Mouse (Mus musculus): ENCODE measurements around the gene Grhl1. TPM values are rescaled to one million over a fixed set of nuclear protein-coding genes. Genes with fewer than 3 reads are reported as not detected.

Gene Grhl1
- polyA plus RNA-seq, 1 experiment from 2014 or later: 4.5 TPM

DNA sequence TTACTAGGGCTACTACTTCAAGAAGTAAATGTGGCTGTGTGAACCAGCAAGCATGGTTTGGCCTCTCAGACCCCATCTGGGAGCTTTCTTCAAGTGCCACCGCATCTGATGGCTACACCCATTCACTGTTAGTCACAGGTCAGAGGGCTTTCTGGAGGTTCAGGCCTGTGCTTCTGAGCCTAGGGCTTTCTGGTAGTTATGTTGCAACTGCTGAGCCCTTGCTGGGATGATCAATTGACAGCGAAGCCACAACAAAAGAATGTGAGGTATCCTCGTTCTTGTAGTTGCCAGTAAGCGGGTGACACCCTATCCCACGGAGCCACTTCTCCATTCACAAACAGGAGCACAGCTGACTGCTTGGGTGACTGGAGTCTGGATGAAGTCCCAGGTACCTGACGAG, 6.8 kb upstream of the Grhl1 start:
- Histone ChIP-seq H3K27me3 (replicated peaks) (0 out of 2 replicates have a peak, but pooled peaks cover 3% of the 10 kb centered on the region), H3K9ac (no peak overlapping the region), H3K4me2 (no peak overlapping the region), H3K36me3 (0 out of 2 replicates have a peak, but pooled peaks cover 2% of the 10 kb centered on the region), H3K9me3 (replicated peaks) (no peaks in the 10 kb centered on the region), H3K27ac (ENCODE audit: poor library complexity, severe bottlenecking) (no peak overlapping the region), H3K4me3 (no peak overlapping the region), H3K4me1 (replicated peaks) (peaks cover 21% of the 10 kb centered on the region)
- no peak for ATAC-seq (ENCODE audit: insufficient number of reproducible peaks, low FRiP score)
- WGBS: 71% methylated on average over 6 of the region's 6 CpGs

DNA sequence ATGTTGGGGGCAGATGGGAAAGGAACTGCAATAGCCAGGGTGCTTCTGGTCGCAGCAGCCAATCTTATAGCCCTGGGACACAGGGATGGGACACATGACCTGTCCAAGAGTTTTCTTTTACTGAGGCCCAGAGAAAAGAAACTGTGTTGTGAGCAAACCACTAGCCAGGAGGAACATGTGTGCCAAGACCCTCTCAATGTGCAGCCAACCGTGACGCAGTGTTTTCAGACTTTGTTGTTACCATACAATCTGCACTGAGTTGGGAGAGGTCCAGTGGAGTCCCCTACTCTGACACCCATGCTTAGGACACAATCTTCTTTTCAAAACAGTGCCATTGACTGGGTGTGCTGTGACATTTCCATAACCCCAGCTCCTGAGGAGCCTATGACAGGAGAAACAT, 4.5 kb upstream of the Grhl1 start:
- no peaks in the 10 kb centered on the region for H3K9me3 ChIP-seq (replicated peaks)
- no peaks in the 10 kb centered on the region for H3K36me3 ChIP-seq
- 88% methylated on average over 3 of the region's 3 CpGs for whole genome bisulfite sequencing
- ATAC-seq (ENCODE audit: insufficient number of reproducible peaks, low FRiP score): no peak
- H3K27ac ChIP-seq (ENCODE audit: poor library complexity, severe bottlenecking): no peak overlapping the region
- H3K4me1 ChIP-seq (replicated peaks): peaks cover 21% of the 10 kb centered on the region
- H3K9ac ChIP-seq: no peak overlapping the region
- no peak overlapping the region for H3K4me3 ChIP-seq
- peaks cover 13% of the 10 kb centered on the region for H3K27me3 ChIP-seq (replicated peaks)
- H3K4me2 ChIP-seq: no peak overlapping the region

DNA sequence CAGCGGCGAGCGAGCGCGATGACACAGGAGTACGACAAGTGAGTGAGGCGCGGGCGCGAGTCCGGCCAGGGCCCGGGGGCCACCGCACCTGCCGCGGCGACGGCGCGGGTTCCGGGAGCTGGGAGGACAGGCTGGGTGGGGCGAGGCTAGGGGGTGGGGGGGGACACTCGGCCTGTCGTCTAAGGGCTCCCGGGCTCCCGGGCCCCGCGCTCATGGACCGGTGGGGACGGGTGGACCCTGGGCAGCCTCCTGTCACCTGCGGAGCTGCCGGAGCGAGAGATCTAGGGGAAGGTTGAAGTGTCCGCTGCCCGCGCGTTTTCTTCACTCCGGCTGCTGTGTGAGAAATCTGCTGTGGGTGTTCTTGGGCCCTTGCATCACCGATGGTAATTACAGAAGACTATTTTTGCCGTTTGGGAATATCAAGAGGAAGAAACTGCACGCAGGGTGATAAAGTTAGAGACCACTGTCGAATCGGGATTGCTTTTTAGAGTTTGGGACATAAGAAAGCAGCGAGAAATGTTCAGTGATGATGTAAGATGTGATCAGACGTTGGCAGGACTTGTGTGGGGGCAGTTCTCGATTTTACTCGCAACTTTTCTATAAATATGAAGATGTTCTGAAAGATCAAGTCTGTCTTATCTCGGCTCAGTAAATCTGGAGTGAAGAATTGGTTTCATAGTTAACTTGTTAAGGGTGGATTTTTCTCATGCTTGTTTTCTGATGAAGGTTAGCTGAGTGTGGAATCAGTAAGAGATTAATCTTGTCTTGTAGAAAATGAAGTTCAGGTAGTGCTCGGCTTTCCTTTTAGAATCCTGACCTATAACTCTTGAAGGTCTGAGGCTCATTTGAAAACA, 565 bp downstream of the Grhl1 start:
- peak overlapping the region; percentile 63 for H3K27ac ChIP-seq (ENCODE audit: poor library complexity, severe bottlenecking)
- peak; percentile 56 for ATAC-seq (ENCODE audit: insufficient number of reproducible peaks, low FRiP score)
- peak overlapping the region; percentile 86 for H3K4me2 ChIP-seq
- H3K4me1 ChIP-seq (replicated peaks): peaks cover 20% of the 10 kb centered on the region
- peaks cover 13% of the 10 kb centered on the region for H3K27me3 ChIP-seq (replicated peaks)
- H3K9me3 ChIP-seq (replicated peaks): peaks cover 3% of the 10 kb centered on the region; the same call in 1 of the 2 replicates
- WGBS: 4% methylated on average over 45 of the region's 48 CpGs
- peaks cover 10% of the 10 kb centered on the region for H3K36me3 ChIP-seq
- peak overlapping the region; percentile 74 for H3K9ac ChIP-seq
- H3K4me3 ChIP-seq: peak overlapping the region; percentile 71

DNA sequence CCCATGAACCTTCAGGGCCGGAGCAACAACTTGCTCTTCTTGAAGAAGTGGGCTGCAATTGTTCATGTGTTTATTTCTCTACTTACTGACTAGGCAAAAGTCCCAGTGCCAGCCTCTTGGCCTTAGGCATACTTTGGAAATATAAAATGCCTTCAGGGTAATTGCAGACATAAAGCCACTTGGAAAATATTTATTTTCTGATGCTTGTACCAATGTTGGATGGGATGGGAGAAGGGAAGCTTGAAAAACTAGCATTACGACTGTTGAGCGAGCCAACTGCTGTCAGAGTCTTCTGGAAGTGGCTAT, 1.1 kb downstream of the Grhl1 start:
- Histone ChIP-seq H3K27ac (ENCODE audit: poor library complexity, severe bottlenecking) (no peak overlapping the region), H3K9me3 (replicated peaks) (peaks cover 3% of the 10 kb centered on the region; the same call in 1 of the 2 replicates), H3K4me1 (replicated peaks) (peaks cover 20% of the 10 kb centered on the region), H3K36me3 (peaks cover 15% of the 10 kb centered on the region), H3K4me2 (peak overlapping the region; percentile 86), H3K27me3 (replicated peaks) (peaks cover 13% of the 10 kb centered on the region), H3K9ac (peak overlapping the region; percentile 12; the same call in 1 of the 2 replicates), H3K4me3 (peak overlapping the region; percentile 71)
- 53% methylated on average over 3 of the region's 3 CpGs for WGBS
- no peak for ATAC-seq (ENCODE audit: insufficient number of reproducible peaks, low FRiP score)

DNA sequence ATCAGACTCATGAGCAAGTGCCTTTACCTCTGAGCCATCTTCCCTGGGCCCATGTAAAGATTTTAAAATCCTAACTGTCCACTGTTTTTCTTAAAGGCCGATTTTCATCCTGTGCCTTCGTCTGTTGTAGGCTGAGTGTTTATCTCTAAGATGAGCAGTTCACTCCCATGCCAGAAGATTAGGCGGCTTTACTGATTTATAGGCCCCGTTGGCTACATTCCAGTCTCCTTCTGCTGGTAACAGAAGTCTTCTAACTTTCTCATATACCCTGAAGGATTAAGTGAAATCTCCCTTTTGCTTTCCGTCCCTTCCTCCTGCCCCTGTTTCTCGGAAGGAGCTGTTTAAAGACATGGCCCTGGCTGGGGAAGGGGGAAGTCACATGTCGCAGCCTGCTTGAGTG, 2.8 kb downstream of the Grhl1 start:
- ATAC-seq (ENCODE audit: insufficient number of reproducible peaks, low FRiP score): no peak
- peaks cover 3% of the 10 kb centered on the region; the same call in 1 of the 2 replicates for H3K9me3 ChIP-seq (replicated peaks)
- no peak overlapping the region for H3K27ac ChIP-seq (ENCODE audit: poor library complexity, severe bottlenecking)
- H3K4me1 ChIP-seq (replicated peaks): peaks cover 20% of the 10 kb centered on the region
- H3K4me3 ChIP-seq: 0 out of 2 replicates have a peak overlapping the region, but pooled peaks have one; percentile 16
- H3K27me3 ChIP-seq (replicated peaks): peaks cover 13% of the 10 kb centered on the region
- peaks cover 22% of the 10 kb centered on the region for H3K36me3 ChIP-seq
- 28% methylated on average over 7 of the region's 7 CpGs for WGBS
- peak overlapping the region; percentile 29 for H3K4me2 ChIP-seq
- no peak overlapping the region for H3K9ac ChIP-seq

DNA sequence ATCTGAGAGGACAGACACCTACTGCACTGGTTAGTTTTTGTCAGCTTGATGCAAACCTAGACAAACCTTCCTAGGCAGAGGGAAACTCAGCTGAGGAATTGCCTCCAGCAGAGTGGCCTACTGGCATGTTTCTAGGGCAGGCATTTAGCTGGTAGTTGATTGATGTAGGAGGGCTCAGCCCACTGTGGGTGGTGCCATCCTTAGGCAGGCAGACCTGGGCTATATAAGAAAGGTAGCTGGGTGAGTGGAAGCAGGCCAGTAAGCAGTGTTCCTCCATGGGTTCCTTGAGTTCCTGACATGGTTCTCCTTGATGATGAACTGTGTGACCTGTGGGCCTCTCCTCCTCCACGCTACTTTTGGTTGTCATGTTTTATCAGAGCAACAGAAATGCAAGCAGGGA, 8.4 kb downstream of the Grhl1 start:
- 59% methylated on average over 1 of the region's 1 CpGs for WGBS
- Histone ChIP-seq H3K27me3 (replicated peaks) (no peaks in the 10 kb centered on the region), H3K4me3 (no peak overlapping the region), H3K4me2 (no peak overlapping the region), H3K9me3 (replicated peaks) (peaks cover 3% of the 10 kb centered on the region; the same call in 1 of the 2 replicates), H3K9ac (no peak overlapping the region), H3K4me1 (replicated peaks) (peaks cover 26% of the 10 kb centered on the region), H3K36me3 (peaks cover 47% of the 10 kb centered on the region), H3K27ac (ENCODE audit: poor library complexity, severe bottlenecking) (no peak overlapping the region)
- no peak for ATAC-seq (ENCODE audit: insufficient number of reproducible peaks, low FRiP score)

DNA sequence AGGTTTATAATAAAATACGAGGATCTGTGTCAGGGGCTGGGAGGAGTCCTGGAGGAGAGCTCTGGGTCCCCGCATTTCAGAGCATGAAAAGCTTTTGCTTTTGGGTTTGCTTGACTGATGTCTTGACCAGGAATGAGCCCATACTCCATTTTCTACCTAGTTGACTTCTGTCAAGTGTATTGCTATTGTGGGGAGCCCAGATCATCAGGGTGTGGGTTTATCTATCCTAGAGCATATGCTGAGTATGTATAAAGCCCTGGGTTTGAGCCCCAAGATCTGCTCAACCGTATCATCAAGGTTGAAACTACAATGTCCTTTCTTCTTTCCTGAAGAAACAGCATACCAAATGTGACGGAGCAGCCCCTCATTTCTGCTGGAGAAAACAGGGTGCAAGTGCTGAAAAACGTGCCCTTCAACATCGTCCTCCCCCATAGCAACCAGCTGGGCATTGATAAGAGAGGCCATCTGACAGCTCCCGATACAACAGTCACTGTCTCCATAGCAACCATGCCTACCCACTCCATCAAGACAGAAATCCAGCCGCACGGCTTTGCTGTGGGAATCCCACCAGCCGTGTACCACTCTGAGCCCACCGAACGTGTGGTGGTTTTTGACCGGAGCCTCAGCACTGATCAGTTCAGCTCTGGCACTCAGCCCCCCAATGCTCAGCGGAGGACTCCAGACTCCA, 9.1 kb downstream of the Grhl1 start:
- peaks cover 3% of the 10 kb centered on the region; the same call in 1 of the 2 replicates for H3K9me3 ChIP-seq (replicated peaks)
- H3K9ac ChIP-seq: no peak overlapping the region
- 58% methylated on average over 14 of the region's 14 CpGs for WGBS
- H3K4me2 ChIP-seq: no peak overlapping the region
- peaks cover 50% of the 10 kb centered on the region for H3K36me3 ChIP-seq
- peaks cover 22% of the 10 kb centered on the region for H3K4me1 ChIP-seq (replicated peaks)
- no peak for ATAC-seq (ENCODE audit: insufficient number of reproducible peaks, low FRiP score)
- H3K27me3 ChIP-seq (replicated peaks): no peaks in the 10 kb centered on the region
- H3K27ac ChIP-seq (ENCODE audit: poor library complexity, severe bottlenecking): no peak overlapping the region
- no peak overlapping the region for H3K4me3 ChIP-seq

DNA sequence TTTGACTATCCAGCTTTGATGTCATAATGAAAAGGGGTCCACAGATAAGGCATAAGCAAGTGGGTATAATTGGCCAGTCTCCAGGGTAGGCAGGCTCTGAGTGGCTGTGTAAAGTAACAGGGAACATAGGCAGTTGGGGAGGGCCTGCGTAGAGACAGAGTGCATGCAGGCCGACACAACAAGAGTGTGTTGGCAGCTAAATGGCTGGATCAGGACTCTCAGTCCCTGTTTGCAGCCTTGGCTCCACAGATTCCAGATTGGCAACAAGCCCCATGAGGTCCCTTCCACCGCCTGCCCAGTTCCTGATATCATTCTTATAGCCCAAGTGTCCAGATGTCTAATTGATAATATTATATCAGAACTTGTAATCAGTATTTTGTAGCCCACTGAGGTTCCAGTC, 11.6 kb downstream of the Grhl1 start:
- Histone ChIP-seq H3K4me2 (no peak overlapping the region), H3K36me3 (peaks cover 45% of the 10 kb centered on the region), H3K27ac (ENCODE audit: poor library complexity, severe bottlenecking) (peak overlapping the region; percentile 48; the same call in 1 of the 2 replicates), H3K4me1 (replicated peaks) (peaks cover 22% of the 10 kb centered on the region), H3K4me3 (no peak overlapping the region), H3K9ac (no peak overlapping the region), H3K27me3 (replicated peaks) (no peaks in the 10 kb centered on the region), H3K9me3 (replicated peaks) (no peaks in the 10 kb centered on the region)
- ATAC-seq (ENCODE audit: insufficient number of reproducible peaks, low FRiP score): 0 out of 2 replicates have a peak, but pooled peaks have one; percentile 44
- WGBS: 50% methylated on average over 3 of the region's 3 CpGs

DNA sequence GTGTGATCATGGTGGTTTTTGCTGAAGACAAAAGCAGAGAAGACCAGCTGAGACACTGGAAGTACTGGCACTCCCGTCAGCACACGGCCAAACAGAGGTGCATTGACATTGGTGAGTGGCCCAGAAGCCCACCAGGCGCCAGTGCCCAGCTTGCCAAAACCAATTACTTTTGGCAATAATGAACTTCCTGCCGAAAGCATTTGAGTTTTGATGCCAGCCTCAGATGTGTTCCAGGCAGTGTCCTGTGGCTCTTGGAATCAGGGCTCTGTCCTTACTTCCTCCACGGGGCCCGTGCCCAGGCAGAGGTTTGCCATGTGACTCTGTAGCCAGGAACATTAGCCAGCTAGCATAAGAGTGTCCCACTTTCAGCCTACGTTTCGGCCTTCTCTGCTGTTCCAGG, 12.8 kb downstream of the Grhl1 start:
- no peaks in the 10 kb centered on the region for H3K9me3 ChIP-seq (replicated peaks)
- 79% methylated on average over 8 of the region's 8 CpGs for WGBS
- ATAC-seq (ENCODE audit: insufficient number of reproducible peaks, low FRiP score): no peak
- peaks cover 47% of the 10 kb centered on the region for H3K36me3 ChIP-seq
- H3K27ac ChIP-seq (ENCODE audit: poor library complexity, severe bottlenecking): no peak overlapping the region
- no peak overlapping the region for H3K9ac ChIP-seq
- H3K4me3 ChIP-seq: no peak overlapping the region
- H3K27me3 ChIP-seq (replicated peaks): no peaks in the 10 kb centered on the region
- H3K4me1 ChIP-seq (replicated peaks): peaks cover 23% of the 10 kb centered on the region
- no peak overlapping the region for H3K4me2 ChIP-seq

DNA sequence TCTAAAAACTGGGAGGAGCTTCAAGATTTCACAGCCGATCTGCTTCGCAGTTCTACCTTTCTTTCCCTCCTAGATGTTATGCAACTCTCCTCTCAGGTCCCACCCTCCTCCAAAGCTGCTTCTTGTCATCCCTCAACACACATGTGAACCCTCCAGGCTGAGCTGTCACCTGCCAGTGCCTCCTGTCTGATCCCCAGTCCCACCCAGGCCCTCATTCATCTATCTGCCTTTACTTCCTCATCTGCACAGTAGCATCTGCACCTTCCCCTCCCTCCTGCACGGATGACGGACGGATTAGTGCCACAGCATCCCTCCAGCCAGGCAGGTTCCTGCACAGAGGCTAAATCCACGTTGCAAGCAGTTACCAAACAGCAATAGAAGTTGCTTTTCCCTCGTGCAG, 14.1 kb downstream of the Grhl1 start:
- Histone ChIP-seq H3K4me1 (replicated peaks) (peaks cover 17% of the 10 kb centered on the region), H3K4me3 (no peak overlapping the region), H3K27me3 (replicated peaks) (no peaks in the 10 kb centered on the region), H3K27ac (ENCODE audit: poor library complexity, severe bottlenecking) (no peak overlapping the region), H3K36me3 (peaks cover 38% of the 10 kb centered on the region), H3K9ac (no peak overlapping the region), H3K4me2 (no peak overlapping the region), H3K9me3 (replicated peaks) (no peaks in the 10 kb centered on the region)
- no peak for ATAC-seq (ENCODE audit: insufficient number of reproducible peaks, low FRiP score)
- WGBS: 74% methylated on average over 7 of the region's 7 CpGs

DNA sequence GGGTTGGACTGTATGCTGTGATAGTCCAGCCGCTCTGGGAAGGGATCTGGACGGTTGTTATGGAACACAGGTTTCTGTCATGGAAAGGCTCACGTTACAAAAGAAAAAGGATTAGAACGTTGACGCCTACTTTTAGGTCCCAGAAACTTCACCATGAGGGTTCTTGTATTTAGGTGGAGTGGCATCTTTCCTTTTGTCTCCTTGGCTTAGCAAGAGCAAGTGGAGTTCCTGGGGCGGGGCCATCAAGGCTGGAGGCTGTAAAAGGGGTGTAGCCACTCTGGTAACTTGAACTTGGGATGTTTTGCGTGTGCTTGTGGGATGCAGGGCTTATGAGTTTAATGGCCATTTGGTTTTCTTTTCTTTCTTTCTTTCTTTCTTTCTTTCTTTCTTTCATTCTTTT, 18.3 kb downstream of the Grhl1 start:
- 81% methylated on average over 7 of the region's 7 CpGs for WGBS
- H3K4me1 ChIP-seq (replicated peaks): peaks cover 18% of the 10 kb centered on the region
- no peak overlapping the region for H3K27ac ChIP-seq (ENCODE audit: poor library complexity, severe bottlenecking)
- no peaks in the 10 kb centered on the region for H3K27me3 ChIP-seq (replicated peaks)
- H3K36me3 ChIP-seq: peaks cover 25% of the 10 kb centered on the region
- no peak for ATAC-seq (ENCODE audit: insufficient number of reproducible peaks, low FRiP score)
- H3K4me3 ChIP-seq: no peak overlapping the region
- no peak overlapping the region for H3K4me2 ChIP-seq
- H3K9ac ChIP-seq: no peak overlapping the region
- no peaks in the 10 kb centered on the region for H3K9me3 ChIP-seq (replicated peaks)

Data from heart, embryonic 12.5 days (tissue).